Mouse (Mus musculus) ES-Bruce4 (cell line): ENCODE measurements around the gene Ssr2. TPM values are rescaled to one million over a fixed set of nuclear protein-coding genes. Genes with fewer than 3 reads are reported as not detected.

Experiments used
- H3K27ac ChIP-seq: 2 replicates; pipeline ENCODE4 v1.5.1; 2012; ENCODE audit warnings: low read length, inconsistent platforms; ENCODE audit not compliant: insufficient read depth
- H3K27me3 ChIP-seq: 2 replicates; pipeline ENCODE4 v1.6.1; 2012; ENCODE audit warnings: mild to moderate bottlenecking, low read length, inconsistent platforms; ENCODE audit not compliant: control insufficient read depth, poor library complexity, insufficient read depth, severe bottlenecking
- H3K36me3 ChIP-seq: 2 replicates; pipeline ENCODE4 v1.6.1; 2012; ENCODE audit warnings: inconsistent platforms, mild to moderate bottlenecking, low read length, moderate library complexity; ENCODE audit not compliant: control insufficient read depth, poor library complexity, insufficient read depth, severe bottlenecking
- H3K4me1 ChIP-seq: one replicate; pipeline ENCODE4 v1.8.1; 2011; ENCODE audit warnings: low read length; ENCODE audit not compliant: control insufficient read depth, insufficient read depth
- H3K4me3 ChIP-seq: 2 replicates; pipeline ENCODE4 v1.5.1; 2011; ENCODE audit warnings: low read depth, mild to moderate bottlenecking, low read length
- H3K9ac ChIP-seq: 2 replicates; pipeline ENCODE4 v1.6.1; 2012; ENCODE audit warnings: low read depth, mild to moderate bottlenecking, inconsistent platforms; ENCODE audit not compliant: poor library complexity, severe bottlenecking
- H3K9me3 ChIP-seq: replicated peaks from 2 replicates; pipeline ENCODE4 v1.6.1; 2012; ENCODE audit warnings: mild to moderate bottlenecking, low read length, inconsistent platforms; ENCODE audit not compliant: control insufficient read depth, poor library complexity, insufficient read depth, severe bottlenecking
- CTCF ChIP-seq: IDR thresholded peaks from one replicate; pipeline ENCODE4 v1.8.1; 2011; ENCODE audit warnings: low read depth, low read length
- EP300 ChIP-seq: IDR thresholded peaks from 2 replicates; pipeline ENCODE4 v1.6.1; 2011; ENCODE audit warnings: low read depth, low read length; ENCODE audit not compliant: insufficient read depth
- POLR2A ChIP-seq: IDR thresholded peaks from one replicate; pipeline ENCODE4 v1.8.1; 2011; ENCODE audit warnings: low read length; ENCODE audit not compliant: insufficient read depth
- polyA plus RNA-seq: library from polyadenylated mRNA; stranded (reverse); fragments of >200 nt; gene quantifications from 2 replicates; pipeline ENCODE4 v1.2.4, GENCODE M21; 2011; ENCODE audit warnings: low read depth; ENCODE audit not compliant: missing spikeins, insufficient read depth, insufficient read length

Gene Ssr2
- 348 and 382 TPM in 2 replicates for polyA plus RNA-seq

DNA sequence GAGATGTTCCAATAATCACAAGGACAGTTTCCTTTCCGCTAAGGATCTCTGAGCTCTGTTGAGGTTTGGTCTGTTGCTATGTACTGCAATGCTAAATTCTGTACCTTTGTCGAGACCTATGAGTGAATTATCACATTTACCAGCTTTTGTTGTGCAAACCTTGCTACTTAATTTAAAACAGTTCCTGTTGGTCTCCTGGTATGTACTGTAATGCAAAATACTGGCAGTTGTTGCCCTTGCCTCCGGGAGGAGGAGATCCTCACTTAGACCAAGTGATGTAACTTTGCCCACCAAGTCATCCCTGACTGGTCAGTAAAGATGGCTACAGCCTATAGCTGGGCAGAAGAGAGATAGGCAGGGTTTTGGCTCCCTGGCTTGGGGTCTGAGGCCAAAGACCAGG lies at the start of gene Ssr2:
Gene Ssr2 (plus strand): TSS at position 337 of the 400 bp plus-strand sequence.
- peaks cover 2% of the 10 kb centered on the region for H3K4me1 ChIP-seq
- H3K36me3 ChIP-seq: peaks cover 9% of the 10 kb centered on the region
- peak within 1 kb of the TSS; percentile 99 for H3K27ac ChIP-seq
- H3K27me3 ChIP-seq: no peaks in the 10 kb centered on the region
- H3K9ac ChIP-seq: peak within 1 kb of the TSS; percentile 93
- peak; percentile 13 for TF ChIP-seq POLR2A
- TF ChIP-seq EP300: peak; percentile 83
- TF ChIP-seq CTCF: no peak
- no peaks in the 10 kb centered on the region for H3K9me3 ChIP-seq
- peak within 1 kb of the TSS; percentile 90 for H3K4me3 ChIP-seq

DNA sequence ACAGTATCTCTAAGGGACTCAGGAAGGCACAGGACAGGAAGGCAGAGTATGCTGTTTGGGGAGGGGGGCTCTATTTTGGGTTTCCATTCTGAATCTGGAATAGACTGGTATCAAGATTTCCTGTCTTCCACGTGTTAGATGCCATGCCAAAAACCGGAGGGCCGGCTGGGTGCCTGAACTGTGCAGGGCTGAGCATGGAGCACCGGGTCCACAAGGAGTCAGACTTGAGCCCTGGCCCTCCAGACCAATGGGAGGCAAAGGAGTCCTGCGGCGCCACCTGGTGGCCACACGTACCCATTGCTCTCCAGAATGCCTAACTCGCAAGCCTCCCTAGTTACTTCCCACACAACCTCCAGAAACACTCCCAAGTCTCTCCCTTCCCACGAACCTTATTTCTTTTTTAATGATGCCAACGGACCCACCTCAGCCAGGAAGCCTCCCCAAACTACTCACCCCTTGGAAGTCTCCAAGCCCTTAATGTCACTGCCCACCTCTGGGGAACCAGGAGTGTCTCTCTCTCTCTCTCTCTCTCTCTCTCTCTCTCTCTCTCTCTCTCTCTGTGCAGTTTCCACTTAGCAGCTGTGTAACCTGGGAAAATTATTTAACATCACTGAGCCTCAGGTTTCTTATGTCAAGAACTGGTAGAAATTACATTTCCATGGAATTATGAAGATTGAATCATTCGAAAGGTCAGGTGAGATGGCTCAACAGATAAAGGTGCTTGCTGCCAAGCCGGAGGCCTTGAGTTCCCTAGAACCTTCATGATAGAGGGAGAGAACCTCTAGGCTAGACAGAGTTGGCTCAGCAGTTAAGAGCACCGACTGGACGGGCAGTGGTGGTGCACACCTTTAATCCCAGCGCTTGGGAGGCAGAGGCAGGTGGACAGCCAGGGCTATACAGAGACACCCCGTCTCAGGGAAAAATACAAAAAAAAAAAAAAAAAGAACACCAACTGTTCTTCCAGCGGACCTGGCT lies 49.2 kb upstream of the Ssr2 start:
- 0 out of 2 replicates have a peak overlapping the region, but pooled peaks have one; percentile 36 for H3K9ac ChIP-seq
- H3K4me3 ChIP-seq: 0 out of 2 replicates have a peak overlapping the region, but pooled peaks have one; percentile 31

DNA sequence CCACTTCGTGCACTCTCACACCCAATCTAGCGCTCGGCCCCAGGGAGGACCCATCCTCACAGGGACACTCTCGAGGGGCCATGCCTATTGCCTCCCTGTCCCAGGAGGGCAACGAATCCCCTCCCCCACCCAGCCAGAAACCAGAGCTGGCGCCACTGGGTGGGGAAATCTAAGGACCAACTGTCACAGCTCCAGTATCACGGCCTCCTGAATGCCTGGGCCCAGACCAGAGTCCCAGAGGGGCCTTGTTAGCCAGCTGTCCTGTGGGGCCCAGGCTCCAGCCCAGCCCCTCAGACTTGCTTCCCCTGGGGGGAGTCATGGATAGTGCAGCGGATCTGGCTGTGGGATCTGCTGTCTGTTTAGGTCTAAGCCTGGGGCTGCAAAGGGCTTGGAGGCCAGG lies 48.1 kb upstream of the Ssr2 start:
- peaks cover 18% of the 10 kb centered on the region for H3K36me3 ChIP-seq
- H3K4me1 ChIP-seq: peaks cover 4% of the 10 kb centered on the region
- TF ChIP-seq POLR2A (no peak), EP300 (no peak), CTCF (no peak)
- H3K27ac ChIP-seq: no peak overlapping the region
- no peaks in the 10 kb centered on the region for H3K9me3 ChIP-seq
- no peaks in the 10 kb centered on the region for H3K27me3 ChIP-seq
- 0 out of 2 replicates have a peak overlapping the region, but pooled peaks have one; percentile 5 for H3K4me3 ChIP-seq
- peak overlapping the region; percentile 3; the same call in 1 of the 2 replicates for H3K9ac ChIP-seq

More for the DNA sequence above, 49.2 kb upstream of the Ssr2 start:
- H3K27ac ChIP-seq: no peak overlapping the region
- H3K27me3 ChIP-seq: no peaks in the 10 kb centered on the region
- H3K4me1 ChIP-seq: peaks cover 4% of the 10 kb centered on the region
- TF ChIP-seq EP300 (0 out of 2 replicates have a peak, but pooled peaks have one; percentile 33), POLR2A (no peak), CTCF (peak; percentile 100)
- no peaks in the 10 kb centered on the region for H3K9me3 ChIP-seq
- H3K36me3 ChIP-seq: peaks cover 18% of the 10 kb centered on the region

DNA sequence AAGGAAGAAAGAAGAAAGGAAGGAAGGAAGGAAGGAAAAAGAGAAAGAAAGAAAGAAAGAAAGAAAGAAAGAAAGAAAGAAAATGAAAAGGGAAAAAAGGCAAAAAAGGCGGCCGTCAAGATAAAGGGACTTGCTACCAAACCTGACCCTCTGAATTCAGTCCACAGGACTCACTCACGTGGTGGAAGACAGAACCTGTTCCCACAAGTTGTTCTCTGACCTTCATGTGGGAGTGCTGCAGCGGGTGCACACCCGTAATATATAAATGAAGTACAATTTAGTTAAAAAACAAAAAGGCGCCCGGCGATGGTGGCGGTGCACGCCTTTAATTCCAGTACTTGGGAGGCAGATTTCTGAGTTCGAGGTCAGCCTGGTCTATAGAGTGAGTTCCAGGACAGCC lies 47.0 kb upstream of the Ssr2 start:
- H3K4me3 ChIP-seq: no peak overlapping the region
- H3K9ac ChIP-seq: 0 out of 2 replicates have a peak overlapping the region, but pooled peaks have one; percentile 84
- no peaks in the 10 kb centered on the region for H3K27me3 ChIP-seq
- peaks cover 18% of the 10 kb centered on the region for H3K36me3 ChIP-seq
- H3K9me3 ChIP-seq: no peaks in the 10 kb centered on the region
- peaks cover 4% of the 10 kb centered on the region for H3K4me1 ChIP-seq
- TF ChIP-seq CTCF (no peak), EP300 (no peak), POLR2A (no peak)
- no peak overlapping the region for H3K27ac ChIP-seq

DNA sequence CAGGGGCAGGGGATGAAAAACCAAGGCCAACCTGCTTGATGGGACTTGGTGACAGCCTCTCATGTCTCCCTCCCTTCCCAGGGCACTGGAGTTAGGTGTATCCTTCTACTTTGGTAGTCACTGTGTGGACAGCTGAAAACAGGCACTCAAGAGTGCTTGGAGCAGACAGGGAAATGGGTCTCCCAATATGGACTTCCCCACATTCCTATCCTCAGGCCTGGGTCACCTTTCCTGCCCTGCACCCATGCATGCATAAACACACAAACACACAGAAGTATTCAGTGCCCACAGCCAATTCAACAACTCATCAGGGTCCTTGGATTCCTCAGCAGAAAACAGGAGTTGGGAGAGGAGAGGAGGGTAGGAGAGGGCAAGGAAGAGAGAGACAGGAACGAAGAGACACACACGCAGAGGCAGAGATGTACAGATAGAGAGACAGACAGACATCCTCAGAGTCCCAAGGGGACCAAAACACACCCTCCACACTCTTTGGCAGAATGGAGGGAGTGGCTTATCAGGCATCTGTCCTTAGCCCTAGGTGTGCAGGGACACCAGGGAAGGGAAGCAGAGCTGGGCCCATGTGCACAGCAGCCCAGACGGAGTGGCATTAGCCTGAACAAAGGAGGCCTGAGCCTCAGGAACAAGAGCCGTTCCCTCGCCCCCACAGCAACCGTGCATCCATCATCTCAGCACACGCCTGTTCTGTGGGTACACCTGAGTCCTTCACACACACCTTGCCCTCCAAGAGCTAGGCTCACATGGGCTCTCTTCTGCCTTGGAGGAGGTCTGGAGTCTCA lies 46.3 kb upstream of the Ssr2 start:
- H3K9me3 ChIP-seq: no peaks in the 10 kb centered on the region
- H3K9ac ChIP-seq: peak overlapping the region; percentile 84
- peaks cover 4% of the 10 kb centered on the region for H3K4me1 ChIP-seq
- peak overlapping the region; percentile 50 for H3K4me3 ChIP-seq
- H3K27ac ChIP-seq: peak overlapping the region; percentile 57
- H3K27me3 ChIP-seq: no peaks in the 10 kb centered on the region
- TF ChIP-seq EP300 (no peak), CTCF (no peak), POLR2A (no peak)
- peaks cover 13% of the 10 kb centered on the region for H3K36me3 ChIP-seq
